ENCODE assay signal across 18 mouse cellular contexts in genomic region chr2:164007547-164007946, GRCm38 (mm10). TPM values are rescaled to one million over a fixed set of nuclear protein-coding genes. Genes with fewer than 3 reads are reported as not detected.
DNase-seq lines count a peak whose midpoint lies in the region; ATAC-seq and TF ChIP-seq lines count a peak whose summit lies in the region.
"Had no signal": no experiment of that assay in that cellular context is flagged by ENCODE, and none has a peak within 500 bp of the region (broad histone marks: within the 10 kb centered on the region; RNA-seq: fewer than 3 reads in every experiment).

No protein-coding gene starts in this region.

- peaks cover 9% of the 10 kb centered on the region for H3K4me1 ChIP-seq in forebrain, embryonic 14.5 days (ENCODE audit: control insufficient read depth, insufficient read depth, low read length)
- no peaks in the 10 kb centered on the region for H3K4me1 ChIP-seq in forebrain, embryonic 11.5 days (replicated peaks; ENCODE audit: control insufficient read depth, insufficient read depth, low read length)
- peaks cover 80% of the 10 kb centered on the region for H3K4me1 ChIP-seq in bone marrow macrophage, adult 2 months (ENCODE audit: control insufficient read depth, insufficient read depth, low read length)
- peaks cover 17% of the 10 kb centered on the region for H3K4me1 ChIP-seq in hindbrain, embryonic 12.5 days
- H3K4me1 ChIP-seq in lung, adult 2 months (ENCODE audit: control insufficient read depth, insufficient read depth, low read length): peaks cover 34% of the 10 kb centered on the region

- ATAC-seq in forebrain, embryonic 14.5 days: no peak
- ATAC-seq in forebrain, embryonic 11.5 days (replicated peaks; ENCODE audit: low FRiP score): no peak
- ATAC-seq in hindbrain, embryonic 12.5 days (ENCODE audit: low FRiP score): no peak
- ATAC-seq: midbrain, embryonic 16.5 days had no signal

- peak overlapping the region; percentile 61; the same call in 1 of the 2 replicates for H3K27ac ChIP-seq in forebrain, embryonic 14.5 days (ENCODE audit: low read depth, low read length)
- H3K27ac ChIP-seq in forebrain, embryonic 11.5 days (ENCODE audit: low read depth, low read length): no peak overlapping the region
- H3K27ac ChIP-seq in layer of hippocampus, adult 2 months: peak overlapping the region; percentile 84
- H3K27ac ChIP-seq in bone marrow macrophage, adult 2 months (ENCODE audit: insufficient read depth, low read depth, low read length): peak overlapping the region; percentile 84
- H3K27ac ChIP-seq in hindbrain, embryonic 12.5 days: no peak overlapping the region
- H3K27ac ChIP-seq: embryonic facial prominence, embryonic 13.5 days; hindbrain, embryonic 14.5 days; lung, embryonic 15.5 days had no signal

- H3K4me2 ChIP-seq in forebrain, embryonic 14.5 days (ENCODE audit: low read length): no peak overlapping the region
- H3K4me2 ChIP-seq in forebrain, embryonic 11.5 days (ENCODE audit: low read depth, low read length, severe bottlenecking): no peak overlapping the region
- no peak overlapping the region for H3K4me2 ChIP-seq in hindbrain, embryonic 12.5 days (replicated peaks)
- H3K4me2 ChIP-seq: embryonic facial prominence, embryonic 13.5 days; hindbrain, embryonic 14.5 days; lung, embryonic 15.5 days had no signal

- TF ChIP-seq POLR2A in bone marrow macrophage, adult 2 months (IDR thresholded peaks at IDR 0.05; ENCODE audit: borderline replicate concordance, low read depth, low read length): no peak
- no peak for TF ChIP-seq POLR2A in lung, adult 2 months (IDR thresholded peaks at IDR 0.05; ENCODE audit: borderline replicate concordance, extremely low read depth, low read depth, low read length)

- no peaks in the 10 kb centered on the region for H3K27me3 ChIP-seq in forebrain, embryonic 14.5 days (replicated peaks; ENCODE audit: control insufficient read depth, insufficient read depth, low read length)
- no peaks in the 10 kb centered on the region for H3K27me3 ChIP-seq in forebrain, embryonic 11.5 days (ENCODE audit: control insufficient read depth, insufficient read depth, low read length)
- H3K27me3 ChIP-seq in hindbrain, embryonic 12.5 days: no peaks in the 10 kb centered on the region
- H3K27me3 ChIP-seq: embryonic facial prominence, embryonic 13.5 days; lung, embryonic 15.5 days had no signal

- H3K9me3 ChIP-seq in forebrain, embryonic 14.5 days (replicated peaks; ENCODE audit: control insufficient read depth, low read length): no peaks in the 10 kb centered on the region
- no peaks in the 10 kb centered on the region for H3K9me3 ChIP-seq in forebrain, embryonic 11.5 days (ENCODE audit: control insufficient read depth, low read length)
- H3K9me3 ChIP-seq in hindbrain, embryonic 12.5 days (replicated peaks): no peaks in the 10 kb centered on the region
- H3K9me3 ChIP-seq: embryonic facial prominence, embryonic 13.5 days; heart, embryonic 10.5 days; lung, embryonic 15.5 days had no signal

- peaks cover 18% of the 10 kb centered on the region for H3K36me3 ChIP-seq in forebrain, embryonic 14.5 days (ENCODE audit: control insufficient read depth, insufficient read depth, low read length)
- H3K36me3 ChIP-seq in forebrain, embryonic 11.5 days (ENCODE audit: control insufficient read depth, insufficient read depth, low read length): no peaks in the 10 kb centered on the region
- H3K36me3 ChIP-seq in hindbrain, embryonic 12.5 days: peaks cover 12% of the 10 kb centered on the region

- H3K9ac ChIP-seq in forebrain, embryonic 14.5 days (ENCODE audit: low read length): no peak overlapping the region
- no peak overlapping the region for H3K9ac ChIP-seq in forebrain, embryonic 11.5 days (ENCODE audit: low read length)
- H3K9ac ChIP-seq in hindbrain, embryonic 12.5 days: no peak overlapping the region
- H3K9ac ChIP-seq: embryonic facial prominence, embryonic 13.5 days; hindbrain, embryonic 14.5 days; lung, embryonic 15.5 days had no signal

- WGBS in forebrain, embryonic 14.5 days: 84% methylated on average over 8 of the region's 8 CpGs
- 90% methylated on average over 8 of the region's 8 CpGs for WGBS in forebrain, embryonic 11.5 days
- WGBS in hindbrain, embryonic 12.5 days: 88% methylated on average over 8 of the region's 8 CpGs
- WGBS in lung, adult 2 months: 75% methylated on average over 8 of the region's 8 CpGs

- H3K4me3 ChIP-seq in forebrain, embryonic 14.5 days (ENCODE audit: low read depth, low read length): no peak overlapping the region
- no peak overlapping the region for H3K4me3 ChIP-seq in forebrain, embryonic 11.5 days (ENCODE audit: low read depth, low read length)
- no peak overlapping the region; the same call in 1 of the 2 replicates for H3K4me3 ChIP-seq in layer of hippocampus, adult 2 months
- H3K4me3 ChIP-seq in bone marrow macrophage, adult 2 months (ENCODE audit: insufficient read depth, low read length): no peak overlapping the region
- no peak overlapping the region for H3K4me3 ChIP-seq in hindbrain, embryonic 12.5 days
- H3K4me3 ChIP-seq in lung, adult 2 months (replicated peaks; ENCODE audit: extremely low read depth, low read depth, low read length): no peak overlapping the region
- H3K4me3 ChIP-seq: embryonic facial prominence, embryonic 13.5 days; left cerebral cortex, adult 2 months; lung, embryonic 15.5 days had no signal

- TF ChIP-seq CTCF in layer of hippocampus, adult 2 months (conservative IDR thresholded peaks at IDR 0.05): no peak
- TF ChIP-seq CTCF in bone marrow macrophage, adult 2 months (IDR thresholded peaks at IDR 0.05; ENCODE audit: low read depth, low read length): no peak
- TF ChIP-seq CTCF in lung, adult 2 months (IDR thresholded peaks at IDR 0.05; ENCODE audit: insufficient read depth, low read length): no peak

- no peak for DNase-seq in forebrain, embryonic 14.5 days (ENCODE audit: low spot score)
- no peak for DNase-seq in forebrain, embryonic 11.5 days (ENCODE audit: low spot score)
- no peak for DNase-seq in layer of hippocampus, adult 2 months (ENCODE audit: low spot score in 2 of 2)
- DNase-seq in layer of hippocampus, postnatal 14 days (ENCODE audit: low spot score in 2 of 2): no peak
- no peak for DNase-seq in lung, adult 2 months
- DNase-seq: cerebellum, adult 11 months; cerebellum, postnatal 10 days; left cerebral cortex, postnatal 4 days; retina, postnatal 1 day had no signal

RNA-seq across cellular contexts. Expression of gene Ywhab, which starts 12.8 kb away (rescaled TPM):
- 305 and 380 TPM in 2 replicates for polyA plus RNA-seq in forebrain, embryonic 14.5 days (2014; fragmentation: Nextera tagmentation; extraction: Ambion mirVana)
- polyA plus RNA-seq in forebrain, embryonic 11.5 days (2014; fragmentation: Nextera tagmentation; extraction: Ambion mirVana): 316 and 330 TPM in 2 replicates
- 100 to 1,000 TPM; 520 to 529 TPM for total RNA-seq in layer of hippocampus, adult 2 months (2021)
- 100 to 1,000 TPM; 573 to 578 TPM for total RNA-seq in layer of hippocampus, postnatal 14 days (2021)
- polyA plus RNA-seq in bone marrow macrophage, adult 2 months (2012; ENCODE audit: insufficient read depth, insufficient read length, missing spikeins): 157 and 160 TPM in 2 replicates
- 355 and 373 TPM in 2 replicates for polyA plus RNA-seq in hindbrain, embryonic 12.5 days (2016; fragmentation: Nextera tagmentation; extraction: Ambion mirVana)
- 39.4 and 52.8 TPM in 2 replicates for polyA plus RNA-seq in lung, adult 2 months (2012; rRNA removed)

RNA-seq across cellular contexts. Expression of gene Pabpc1l, which starts 17.7 kb away (rescaled TPM):
- 2.1 and 2.6 TPM in 2 replicates for polyA plus RNA-seq in forebrain, embryonic 14.5 days (2014; fragmentation: Nextera tagmentation; extraction: Ambion mirVana)
- polyA plus RNA-seq in forebrain, embryonic 11.5 days (2014; fragmentation: Nextera tagmentation; extraction: Ambion mirVana): 1.4 and 1.5 TPM in 2 replicates
- total RNA-seq in layer of hippocampus, adult 2 months (2021): 1 to 10 TPM; 1.1 to 1.2 TPM
- 1 to 10 TPM in 1 of 2 experiments, under 1 TPM in 1; 0.69 to 1.7 TPM for total RNA-seq in layer of hippocampus, postnatal 14 days (2021)
- 2.5 and 3.2 TPM in 2 replicates for polyA plus RNA-seq in bone marrow macrophage, adult 2 months (2012; ENCODE audit: insufficient read depth, insufficient read length, missing spikeins)
- 2.3 and 2.9 TPM in 2 replicates for polyA plus RNA-seq in hindbrain, embryonic 12.5 days (2016; fragmentation: Nextera tagmentation; extraction: Ambion mirVana)
- 0.40 and 0.50 TPM in 2 replicates for polyA plus RNA-seq in lung, adult 2 months (2012; rRNA removed)
- polyA plus RNA-seq: liver, adult 2 months had no signal

Comparison
In these comparisons a context has a peak if more than half of its experiments do, and no peak if none do; other contexts are left out.
1. H3K27ac ChIP-seq: peak in forebrain, embryonic 14.5 days (single experiment), layer of hippocampus, adult 2 months (single experiment) and bone marrow macrophage, adult 2 months (single experiment); none in forebrain, embryonic 11.5 days (single experiment) and hindbrain, embryonic 12.5 days (single experiment).